Mouse (Mus musculus) intestine, postnatal 0 days (tissue): ENCODE results near the gene Myrf. TPM values are rescaled to one million over a fixed set of nuclear protein-coding genes. Genes with fewer than 3 reads are reported as not detected.

Source experiments
- ATAC-seq: fragments of 200-750 bp; cut with Nextera tagmentation; 2 replicates; pipeline ENCODE4 v1.8.0; 2017; ENCODE audit warnings: mild to moderate bottlenecking, moderate TSS enrichment, moderate library complexity
- H3K27ac ChIP-seq: fragments of 300-500 bp; sonication (generic); 2 replicates; pipeline ENCODE4 v1.5.1; 2014; ENCODE audit warnings: mild to moderate bottlenecking, low read depth, low read length, moderate library complexity
- H3K27me3 ChIP-seq: fragments of 300-500 bp; sonication (generic); replicated peaks from 2 replicates; pipeline ENCODE4 v1.6.1; 2014; ENCODE audit warnings: low read length, mixed read lengths; ENCODE audit not compliant: control insufficient read depth, insufficient read depth
- H3K36me3 ChIP-seq: fragments of 300-500 bp; sonication (generic); 2 replicates; pipeline ENCODE4 v1.6.1; 2014; ENCODE audit warnings: mild to moderate bottlenecking, moderate library complexity; ENCODE audit not compliant: control insufficient read depth, insufficient read depth
- H3K4me1 ChIP-seq: fragments of 300-500 bp; sonication (generic); replicated peaks from 2 replicates; pipeline ENCODE4 v1.6.1; 2014; ENCODE audit warnings: antibody characterized with exemption, low read length, mixed read lengths; ENCODE audit not compliant: control insufficient read depth, insufficient read depth
- H3K4me2 ChIP-seq: fragments of 300-500 bp; sonication (generic); replicated peaks from 2 replicates; pipeline ENCODE4 v1.6.1; 2014; ENCODE audit warnings: low read depth, mild to moderate bottlenecking, moderate library complexity
- H3K4me3 ChIP-seq: fragments of 300-500 bp; sonication (generic); 2 replicates; pipeline ENCODE4 v1.5.1; 2014; ENCODE audit warnings: low read depth, low read length
- H3K9ac ChIP-seq: fragments of 300-500 bp; sonication (generic); 2 replicates; pipeline ENCODE4 v1.6.1; 2014; ENCODE audit warnings: mild to moderate bottlenecking, low read depth, low read length
- H3K9me3 ChIP-seq: fragments of 300-500 bp; sonication (generic); 2 replicates; pipeline ENCODE4 v1.6.1; 2016; ENCODE audit warnings: mixed run types; ENCODE audit not compliant: control insufficient read depth
- CTCF ChIP-seq: sonication (generic); IDR thresholded peaks from 2 replicates; pipeline ENCODE4 v1.5.1; 2016; ENCODE audit warnings: low read depth, mild to moderate bottlenecking, control low read depth, antibody characterized with exemption, moderate library complexity
- WGBS: fragments of 180-500 bp; shearing (Covaris S2); extraction: QIAGEN DNeasy Blood & Tissue Kit; methylation state at CpG from one replicate; pipeline ENCODE4 v1.1.7; 2014; 5-methylcytosine and 5-hydroxymethylcytosine counted together
- polyA plus RNA-seq: library from polyadenylated mRNA; unstranded; fragments of >200 nt; fragmentation: Nextera tagmentation; extraction: Ambion mirVana; gene quantifications from 2 replicates; pipeline ENCODE4 v1.2.1, GENCODE M21; 2015

Myrf gene
- 4.1 and 4.5 TPM in 2 replicates for polyA plus RNA-seq

DNA sequence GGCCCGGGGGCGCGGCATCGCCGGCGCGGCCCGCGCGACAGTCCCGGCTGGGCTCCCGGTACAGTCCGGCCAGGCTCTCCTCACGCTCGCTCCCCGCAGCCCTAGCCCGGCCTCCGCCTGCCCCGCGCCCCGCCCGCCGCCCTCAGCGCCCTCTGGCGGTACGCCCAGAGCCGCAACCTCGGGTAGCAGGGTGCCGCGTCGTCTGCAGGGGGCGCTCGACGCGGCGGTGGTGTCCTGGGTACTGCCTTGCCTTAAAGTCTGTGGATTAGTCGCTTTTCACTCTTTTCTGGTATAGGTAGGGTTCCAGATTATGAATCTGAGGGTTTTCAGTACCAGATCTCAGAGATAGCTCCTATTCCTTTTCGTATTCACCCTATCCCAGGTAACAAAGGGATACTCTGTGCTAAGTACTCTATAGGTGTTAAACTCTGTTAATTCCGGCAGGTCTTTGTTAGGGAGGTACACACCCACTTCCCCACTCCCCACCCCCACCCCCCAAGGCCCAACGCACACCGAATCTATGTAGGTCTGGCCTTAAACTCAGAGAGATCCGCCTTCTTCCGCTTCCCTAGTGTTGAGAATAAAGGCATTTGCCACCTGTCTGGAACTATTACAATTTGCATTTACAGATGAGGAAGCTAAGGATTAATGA lies at the start of gene Myrf:
Gene Myrf (minus strand): TSS at position 95 of the 652 bp plus-strand sequence.
- no peaks in the 10 kb centered on the region for H3K9me3 ChIP-seq
- TF ChIP-seq CTCF = peak; percentile 99
- no peaks in the 10 kb centered on the region for H3K27me3 ChIP-seq
- peak within 1 kb of the TSS; percentile 92 for H3K4me2 ChIP-seq
- 7% methylated on average over 43 of the region's 43 CpGs for WGBS
- H3K36me3 ChIP-seq = no peaks in the 10 kb centered on the region
- ATAC-seq = peak; percentile 81
- H3K27ac ChIP-seq = no peak within 1 kb of the TSS
- H3K9ac ChIP-seq = peak within 1 kb of the TSS; percentile 52; the same call in 1 of the 2 replicates
- peak within 1 kb of the TSS; percentile 47 for H3K4me3 ChIP-seq
- peaks cover 12% of the 10 kb centered on the region; the same call in 1 of the 2 replicates for H3K4me1 ChIP-seq

GRCm38 (mm10) chr19:10289609-10290150 lies 49.1 kb upstream of the Myrf start:
- Histone ChIP-seq H3K4me3 (no peak overlapping the region), H3K27ac (no peak overlapping the region), H3K4me1 (peaks cover 19% of the 10 kb centered on the region; the same call in 1 of the 2 replicates), H3K36me3 (no peaks in the 10 kb centered on the region), H3K4me2 (no peak overlapping the region), H3K9me3 (no peaks in the 10 kb centered on the region), H3K9ac (no peak overlapping the region), H3K27me3 (no peaks in the 10 kb centered on the region)
- no peak for ATAC-seq
- WGBS = 61% methylated on average over 4 of the region's 4 CpGs
- no peak for TF ChIP-seq CTCF

DNA sequence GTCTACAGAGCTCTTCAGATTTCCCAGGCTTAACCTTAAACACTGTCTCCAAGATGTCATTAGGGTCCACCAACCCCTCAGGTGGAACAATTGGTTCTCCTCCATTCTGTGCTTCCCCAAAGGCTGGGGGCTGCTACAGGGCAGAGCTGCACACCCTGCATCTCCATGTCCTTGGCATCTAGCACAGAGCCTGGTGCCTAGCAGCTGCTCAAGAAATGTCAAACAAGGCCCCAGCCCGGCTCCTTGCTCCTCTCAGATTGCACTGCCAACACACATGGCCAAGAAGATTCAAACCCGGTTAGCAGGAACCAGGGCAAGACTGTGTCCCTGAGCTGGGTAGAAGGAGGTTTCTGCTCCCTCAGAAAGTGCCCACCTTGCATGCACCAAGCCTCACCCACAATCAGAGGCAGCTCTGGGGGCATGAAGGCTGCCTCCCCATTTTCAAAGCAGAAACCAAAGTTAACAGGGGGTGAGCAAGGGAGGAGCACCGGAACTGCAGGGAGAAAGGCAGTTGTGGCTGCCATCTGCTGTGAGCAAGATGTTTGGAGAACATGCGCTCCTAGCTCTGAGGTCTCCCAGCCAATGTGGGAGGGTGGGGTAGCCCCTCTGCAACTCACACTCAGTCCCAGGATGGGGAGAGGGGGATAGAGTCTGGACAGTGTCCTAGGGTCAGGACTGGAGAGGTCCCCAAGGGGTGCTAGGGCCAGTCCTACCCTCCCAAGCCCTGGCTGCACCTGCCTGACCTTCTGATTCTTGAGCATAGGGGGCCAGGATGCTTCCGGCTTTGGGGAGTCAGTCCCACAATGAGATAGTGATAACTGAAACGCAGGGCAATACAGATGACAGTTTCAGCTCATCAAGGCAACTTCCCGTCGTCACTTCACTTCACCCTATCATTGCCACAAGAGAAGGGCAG lies 47.8 kb upstream of the Myrf start:
- Histone ChIP-seq H3K4me1 (peaks cover 16% of the 10 kb centered on the region; the same call in 1 of the 2 replicates), H3K36me3 (no peaks in the 10 kb centered on the region), H3K4me2 (no peak overlapping the region), H3K9ac (no peak overlapping the region), H3K4me3 (no peak overlapping the region), H3K27ac (no peak overlapping the region), H3K27me3 (no peaks in the 10 kb centered on the region), H3K9me3 (no peaks in the 10 kb centered on the region)
- TF ChIP-seq CTCF = no peak
- ATAC-seq = no peak
- WGBS = 84% methylated on average over 8 of the region's 8 CpGs

DNA sequence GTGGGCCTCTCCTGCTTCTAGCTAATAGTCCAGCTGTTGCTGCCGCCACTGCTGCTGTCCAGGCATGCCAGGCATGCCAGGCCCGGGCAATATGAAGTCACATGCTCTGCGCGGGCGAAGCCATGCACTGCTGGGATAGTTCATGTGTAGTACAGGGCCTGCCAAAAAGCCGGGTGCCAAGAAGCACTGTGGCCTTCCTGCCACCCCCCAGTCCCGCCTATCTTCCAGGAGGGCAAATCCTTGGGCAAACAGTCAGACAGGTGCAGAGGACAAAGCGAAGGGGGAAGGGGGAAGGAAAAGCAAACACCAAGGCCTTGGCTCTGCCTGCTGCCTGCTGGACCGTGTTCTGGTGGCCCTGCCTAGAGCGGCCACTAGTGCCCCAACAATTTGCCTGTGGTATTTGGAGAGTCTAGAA lies 45.9 kb upstream of the Myrf start:
- Histone ChIP-seq H3K4me1 (peaks cover 11% of the 10 kb centered on the region; the same call in 1 of the 2 replicates), H3K4me3 (no peak overlapping the region), H3K36me3 (no peaks in the 10 kb centered on the region), H3K9ac (no peak overlapping the region), H3K27ac (peak overlapping the region; percentile 31; the same call in 1 of the 2 replicates), H3K4me2 (no peak overlapping the region), H3K27me3 (no peaks in the 10 kb centered on the region), H3K9me3 (no peaks in the 10 kb centered on the region)
- 48% methylated on average over 10 of the region's 10 CpGs for WGBS
- TF ChIP-seq CTCF = no peak
- ATAC-seq = peak; percentile 40; the same call in 1 of the 2 replicates

- H3K4me1 ChIP-seq = peaks cover 6% of the 10 kb centered on the region; the same call in 1 of the 2 replicates
- H3K9me3 ChIP-seq = no peaks in the 10 kb centered on the region
These were observed 40.4 kb upstream of the Myrf start for GRCm38 (mm10) chr19:10280771-10281540.

More at GRCm38 (mm10) chr19:10280771-10281540, 40.4 kb upstream of the Myrf start:
- Histone ChIP-seq H3K9ac (0 out of 2 replicates have a peak overlapping the region, but pooled peaks have one; percentile 11), H3K4me2 (no peak overlapping the region), H3K4me3 (no peak overlapping the region), H3K27ac (no peak overlapping the region), H3K27me3 (no peaks in the 10 kb centered on the region), H3K36me3 (no peaks in the 10 kb centered on the region)
- no peak for ATAC-seq
- TF ChIP-seq CTCF = no peak
- 63% methylated on average over 14 of the region's 14 CpGs for WGBS
